Mouse (Mus musculus) embryonic fibroblast, embryonic 13.5 days (primary cell): ENCODE data around the gene Cav2.

Source experiments
- CTCF ChIP-seq: IDR thresholded peaks from 2 replicates; pipeline ENCODE4 v1.5.1; 2011; ENCODE audit warnings: mild to moderate bottlenecking, control low read depth, low read length, moderate library complexity, borderline replicate concordance; ENCODE audit not compliant: insufficient read depth
- POLR2A ChIP-seq: IDR thresholded peaks from 2 replicates; pipeline ENCODE4 v1.6.1; 2011; ENCODE audit warnings: low read depth, mild to moderate bottlenecking, control low read depth, low read length, moderate library complexity

DNA sequence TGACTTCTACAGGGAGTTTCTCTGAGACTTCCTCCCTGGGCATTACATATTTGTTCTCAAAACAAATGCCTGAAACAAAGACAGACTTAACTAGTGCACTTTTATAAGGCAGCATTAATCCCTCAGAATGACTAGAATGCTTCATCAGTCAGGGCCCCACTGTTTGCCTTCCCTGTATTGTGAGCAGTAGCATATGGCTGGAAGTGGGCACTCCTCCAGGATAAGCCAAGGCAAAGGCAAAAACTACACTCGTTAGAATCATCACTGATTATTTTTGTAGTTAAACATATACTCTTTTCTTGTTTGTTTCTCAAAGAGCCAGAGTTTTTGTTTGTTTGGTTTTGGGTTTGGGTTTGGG is 36.2 kb downstream of the Cav2 start:
- no peak for TF ChIP-seq CTCF
- TF ChIP-seq POLR2A, result no peak
